9 mouse cellular contexts compared by ENCODE assay signal in genomic region chrX:159442128-159442527, GRCm38 (mm10). TPM values are rescaled to one million over a fixed set of nuclear protein-coding genes. Genes with fewer than 3 reads are reported as not detected.
A peak's percentile ranks its signal among the peaks of the same experiment; 100 is the strongest.
DNase-seq lines count a peak whose midpoint lies in the region; ATAC-seq and TF ChIP-seq lines count a peak whose summit lies in the region.
"Had no signal": no experiment of that assay in that cellular context is flagged by ENCODE, and none has a peak within 500 bp of the region (broad histone marks: within the 10 kb centered on the region; RNA-seq: fewer than 3 reads in every experiment).

No protein-coding gene starts in this region.

- DNase-seq in heart, adult 8-10 months (ENCODE audit: low spot score) = peak; percentile 1
- peak; percentile 32 for DNase-seq in urinary bladder, postnatal 14 days (ENCODE audit: low spot score)
- DNase-seq in urinary bladder, postnatal 25 days (ENCODE audit: low spot score) = no peak
- peak; percentile 55 to 67 for DNase-seq in cerebellum, postnatal 10 days
- DNase-seq in liver, postnatal 0 days = peak; percentile 20

- H3K9ac ChIP-seq in heart, embryonic 11.5 days (ENCODE audit: low read depth, low read length) = no peak overlapping the region
- H3K9ac ChIP-seq in liver, postnatal 0 days (replicated peaks) = no peak overlapping the region
- H3K9ac ChIP-seq: neural tube, embryonic 12.5 days had no signal

- no peak overlapping the region for H3K4me2 ChIP-seq in heart, embryonic 11.5 days
- no peak overlapping the region for H3K4me2 ChIP-seq in liver, postnatal 0 days (ENCODE audit: low read depth, low read length)
- H3K4me2 ChIP-seq: neural tube, embryonic 12.5 days had no signal

- ATAC-seq in heart, embryonic 11.5 days (replicated peaks; ENCODE audit: insufficient number of reproducible peaks, low FRiP score, low TSS enrichment) = no peak
- ATAC-seq in hematopoietic stem cell, adult 5-6 weeks (replicated peaks in 1 of 2; ENCODE audit: insufficient read depth in 1 of 2, low FRiP score in 2 of 2, low TSS enrichment in 1 of 2, low read depth in 1 of 2, poor library complexity in 2 of 2, severe bottlenecking in 2 of 2) = peak; percentile 71 to 72
- no peak for ATAC-seq in liver, postnatal 0 days

- no peaks in the 10 kb centered on the region for H3K27me3 ChIP-seq in heart, embryonic 11.5 days (ENCODE audit: control insufficient read depth, insufficient read depth, low read length)
- H3K27me3 ChIP-seq in liver, postnatal 0 days (ENCODE audit: insufficient read depth, low read length) = no peaks in the 10 kb centered on the region
- no peaks in the 10 kb centered on the region for H3K27me3 ChIP-seq in small intestine, adult 2 months (ENCODE audit: control insufficient read depth, insufficient read depth, low read length)
- H3K27me3 ChIP-seq: neural tube, embryonic 12.5 days had no signal

- H3K4me3 ChIP-seq in heart, embryonic 11.5 days (ENCODE audit: low read depth, low read length) = no peak overlapping the region
- H3K4me3 ChIP-seq in liver, postnatal 0 days (ENCODE audit: low read depth, low read length) = no peak overlapping the region
- no peak overlapping the region for H3K4me3 ChIP-seq in small intestine, adult 2 months (ENCODE audit: low read depth, low read length)
- H3K4me3 ChIP-seq: neural tube, embryonic 12.5 days had no signal

- TF ChIP-seq POLR2A in small intestine, adult 2 months (IDR thresholded peaks at IDR 0.05; ENCODE audit: low read depth, low read length) = no peak

- H3K4me1 ChIP-seq in heart, embryonic 11.5 days (ENCODE audit: control insufficient read depth, insufficient read depth, low read length) = no peaks in the 10 kb centered on the region
- no peaks in the 10 kb centered on the region for H3K4me1 ChIP-seq in liver, postnatal 0 days (ENCODE audit: insufficient read depth)
- no peaks in the 10 kb centered on the region for H3K4me1 ChIP-seq in small intestine, adult 2 months (ENCODE audit: control insufficient read depth, insufficient read depth, insufficient read length, low read length)
- H3K4me1 ChIP-seq: neural tube, embryonic 12.5 days had no signal

- no peaks in the 10 kb centered on the region for H3K9me3 ChIP-seq in heart, embryonic 11.5 days (replicated peaks; ENCODE audit: control insufficient read depth, low read length)
- no peaks in the 10 kb centered on the region for H3K9me3 ChIP-seq in liver, postnatal 0 days (ENCODE audit: low read length)
- H3K9me3 ChIP-seq: neural tube, embryonic 12.5 days had no signal

- no peaks in the 10 kb centered on the region for H3K36me3 ChIP-seq in heart, embryonic 11.5 days (ENCODE audit: control insufficient read depth, insufficient read depth, low read length)
- H3K36me3 ChIP-seq in liver, postnatal 0 days (replicated peaks; ENCODE audit: insufficient read depth, low read length) = no peaks in the 10 kb centered on the region
- no peaks in the 10 kb centered on the region for H3K36me3 ChIP-seq in small intestine, adult 2 months (ENCODE audit: control insufficient read depth, insufficient read depth, low read length)
- H3K36me3 ChIP-seq: neural tube, embryonic 12.5 days had no signal

- no peak overlapping the region for H3K27ac ChIP-seq in heart, embryonic 11.5 days (ENCODE audit: low read depth, low read length)
- no peak overlapping the region for H3K27ac ChIP-seq in liver, postnatal 0 days (ENCODE audit: low read depth)
- no peak overlapping the region for H3K27ac ChIP-seq in small intestine, adult 2 months (ENCODE audit: insufficient read depth, low read depth, low read length)
- H3K27ac ChIP-seq: neural tube, embryonic 12.5 days had no signal

- 47% methylated on average over 3 of the region's 3 CpGs for WGBS in heart, embryonic 11.5 days (ENCODE audit: insufficient replicate concordance)
- WGBS in liver, postnatal 0 days (ENCODE audit: insufficient replicate concordance) = 28% methylated on average over 3 of the region's 3 CpGs
- 23% methylated on average over 3 of the region's 3 CpGs for WGBS in small intestine, adult 2 months

- TF ChIP-seq CTCF in liver, postnatal 0 days (IDR thresholded peaks at IDR 0.05; ENCODE audit: low read depth) = peak; percentile 68
- peak; percentile 30; the same call in 1 of the 2 replicates for TF ChIP-seq CTCF in small intestine, adult 2 months (IDR thresholded peaks at IDR 0.05; ENCODE audit: extremely low read depth, insufficient read length, insufficient replicate concordance, low read depth, low read length)

- no peak for TF ChIP-seq EP300 in liver, postnatal 0 days (IDR thresholded peaks at IDR 0.05; ENCODE audit: low read depth)

RNA-seq across cellular contexts. Expression of gene Map7d2, which starts 27.8 kb away (rescaled TPM):
- total RNA-seq in heart, adult 8-10 months (2022) = under 1 TPM; 0.37 to 0.66 (median 0.56) TPM
- 0.40 and 1.2 TPM in 2 replicates for polyA plus RNA-seq in heart, embryonic 11.5 days (2014; fragmentation: Nextera tagmentation; extraction: Ambion mirVana)
- 0.50 and 4.1 TPM in 2 replicates for total RNA-seq in hematopoietic stem cell, adult 5-6 weeks (2017)
- polyA plus RNA-seq in liver, postnatal 0 days (2015; fragmentation: Nextera tagmentation; extraction: Ambion mirVana) = not detected in 2 replicates
- polyA plus RNA-seq in small intestine, adult 2 months (2012; rRNA removed) = not detected in 2 replicates

Comparison
In these comparisons a context has a peak if more than half of its experiments do, and no peak if none do; other contexts are left out.
1. ATAC-seq: peak in hematopoietic stem cell, adult 5-6 weeks (2 of 2); none in heart, embryonic 11.5 days (single experiment) and liver, postnatal 0 days (single experiment).